Mouse (Mus musculus) ES-E14 (cell line): ENCODE measurements around the gene Rimkla. TPM values are rescaled to one million over a fixed set of nuclear protein-coding genes. Genes with fewer than 3 reads are reported as not detected.
A peak's percentile ranks its signal among the peaks of the same experiment; 100 is the strongest.

ENCODE experiments used
- DNase-seq: peaks from one replicate; pipeline ENCODE4 v3.0.0-alpha.2; 2013; ENCODE audit warnings: low read depth, low spot score
- H3K27ac ChIP-seq: 2 replicates; pipeline ENCODE4 v1.5.1; 2012; ENCODE audit warnings: low read depth, mild to moderate bottlenecking, low read length, moderate library complexity, mixed read lengths; ENCODE audit not compliant: poor library complexity, insufficient read depth, severe bottlenecking
- H3K36me3 ChIP-seq: 2 replicates; pipeline ENCODE4 v1.6.1; 2012; ENCODE audit warnings: mild to moderate bottlenecking, low read length, moderate library complexity, mixed read lengths; ENCODE audit not compliant: control insufficient read depth, poor library complexity, insufficient read depth, severe bottlenecking
- H3K4me1 ChIP-seq, 2 experiments: fragments of 150-350 bp in 1 of 2; sonication (generic) in 1 of 2; 2 replicates each; pipeline ENCODE4 v1.6.1; 2012; ENCODE audit warnings: low read length in 2 of 2, mild to moderate bottlenecking in 1 of 2, mixed read lengths in 1 of 2; ENCODE audit not compliant: control insufficient read depth in 2 of 2, insufficient read depth in 2 of 2, poor library complexity in 1 of 2
- H3K4me3 ChIP-seq, 2 experiments: fragments of 150-350 bp in 1 of 2; sonication (generic) in 1 of 2; 2 replicates each; pipeline ENCODE4 v1.5.1; 2012; ENCODE audit warnings: low read length in 2 of 2, low read depth in 1 of 2, mild to moderate bottlenecking in 1 of 2, mixed read lengths in 1 of 2; ENCODE audit not compliant: insufficient read depth in 1 of 2, poor library complexity in 1 of 2, severe bottlenecking in 1 of 2
- H3K9ac ChIP-seq: 2 replicates; pipeline ENCODE4 v1.6.1; 2012; ENCODE audit warnings: low read depth, mild to moderate bottlenecking, low read length, mixed read lengths; ENCODE audit not compliant: poor library complexity, insufficient read depth, severe bottlenecking
- H3K9me3 ChIP-seq: fragments of 150-350 bp; sonication (generic); 2 replicates; pipeline ENCODE4 v1.6.1; 2012; ENCODE audit warnings: low read depth, mild to moderate bottlenecking, low read length; ENCODE audit not compliant: control insufficient read depth, insufficient read depth
- CHD2 ChIP-seq: IDR thresholded peaks from 2 replicates; pipeline ENCODE4 v1.6.1; 2014; ENCODE audit warnings: mild to moderate bottlenecking, low read depth, low read length, inconsistent platforms
- HCFC1 ChIP-seq: IDR thresholded peaks from 2 replicates; pipeline ENCODE4 v1.6.1; 2012; ENCODE audit warnings: low read length, inconsistent platforms, borderline replicate concordance; ENCODE audit not compliant: insufficient read depth
- MAFK ChIP-seq: IDR thresholded peaks from 2 replicates; pipeline ENCODE4 v1.6.1; 2014; ENCODE audit warnings: mild to moderate bottlenecking, low read depth, low read length, inconsistent platforms; ENCODE audit not compliant: insufficient read depth
- ZC3H11A ChIP-seq: IDR thresholded peaks from 2 replicates; pipeline ENCODE4 v1.6.1; 2012; ENCODE audit warnings: low read depth, mild to moderate bottlenecking, inconsistent platforms, low read length, borderline replicate concordance
- ZNF384 ChIP-seq: IDR thresholded peaks from 2 replicates; pipeline ENCODE4 v1.6.1; 2012; ENCODE audit warnings: low read depth, low read length, inconsistent platforms
- in situ Hi-C, 2 experiments: fragments of 600-800 bp; cut with MboI; formaldehyde crosslinking; loops; one replicate each; pipeline ENCODE4 v1.15.1; 2025; ENCODE audit warnings: low sequenced_read_pairs in 2 of 2, inconsistent platforms in 1 of 2; ENCODE audit not compliant: unreplicated experiment in 2 of 2
- total RNA-seq: library from RNA; depleted of rRNA; stranded (reverse); fragments of 300-350 nt; gene quantifications from 2 replicates; pipeline ENCODE4 v1.2.3, GENCODE M21; 2012

The Rimkla gene
- total RNA-seq, 1 experiment = 1.1 TPM

DNA sequence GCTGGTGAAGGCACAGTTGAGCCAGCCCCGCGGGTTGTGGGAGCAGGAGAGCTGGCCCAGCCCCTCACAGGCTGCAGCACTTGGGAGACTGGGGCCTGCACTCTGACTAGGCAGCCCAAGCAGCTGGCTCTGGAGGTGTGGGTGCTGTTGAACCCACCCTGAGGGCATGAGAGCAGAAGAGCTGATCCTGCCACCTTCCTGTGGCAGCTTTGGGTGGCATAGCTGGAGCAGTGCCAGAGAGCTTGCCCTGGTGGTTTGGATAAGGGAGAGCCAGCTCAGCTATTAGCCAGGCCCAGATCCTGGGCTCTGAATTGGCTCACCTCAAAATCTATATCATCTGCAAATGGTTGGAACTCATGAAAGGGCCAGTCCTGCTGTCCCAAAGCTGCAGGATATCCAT is 64.7 kb downstream of the Rimkla start:
- in situ Hi-C loops = no loop called here
- H3K4me3 ChIP-seq = no peak overlapping the region
- H3K9me3 ChIP-seq = no peaks in the 10 kb centered on the region
- no peak for DNase-seq
- TF ChIP-seq CHD2 (no peak), MAFK (no peak), HCFC1 (no peak), ZNF384 (no peak), ZC3H11A (no peak)
- no peak overlapping the region for H3K9ac ChIP-seq
- peaks cover 0 to 2% of the 10 kb centered on the region in 2 experiments; a peak in 2 of 4 replicates for H3K4me1 ChIP-seq
- no peak overlapping the region for H3K27ac ChIP-seq
- no peaks in the 10 kb centered on the region for H3K36me3 ChIP-seq

DNA sequence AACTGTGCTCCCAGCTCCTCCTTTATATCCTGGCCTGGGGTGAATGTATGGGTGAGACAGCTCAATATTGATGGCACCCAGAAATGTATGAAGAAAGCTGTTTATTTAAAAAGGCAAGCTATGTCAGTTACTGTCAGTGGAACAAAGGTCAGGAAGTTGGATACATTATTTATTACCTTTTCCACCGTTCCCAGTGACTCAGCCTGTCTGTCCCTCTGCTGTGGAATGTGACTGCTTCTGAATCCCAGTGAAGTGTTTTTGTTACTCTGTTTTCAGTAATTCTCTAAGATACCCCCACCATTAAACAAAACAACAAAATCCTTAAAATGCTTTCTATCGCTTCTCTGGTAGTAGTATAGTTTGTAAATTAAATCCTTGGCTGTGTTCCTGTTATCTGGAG is 66.8 kb downstream of the Rimkla start:
- TF ChIP-seq ZC3H11A (no peak), CHD2 (no peak), MAFK (no peak), HCFC1 (no peak), ZNF384 (no peak)
- in situ Hi-C loops = no loop called here
- Histone ChIP-seq H3K36me3 (no peaks in the 10 kb centered on the region), H3K4me1 (peaks cover 0 to 6% of the 10 kb centered on the region in 2 experiments; a peak in 3 of 4 replicates), H3K9me3 (no peaks in the 10 kb centered on the region), H3K27ac (no peak overlapping the region), H3K9ac (no peak overlapping the region), H3K4me3 (no peak overlapping the region)
- DNase-seq = no peak

DNA sequence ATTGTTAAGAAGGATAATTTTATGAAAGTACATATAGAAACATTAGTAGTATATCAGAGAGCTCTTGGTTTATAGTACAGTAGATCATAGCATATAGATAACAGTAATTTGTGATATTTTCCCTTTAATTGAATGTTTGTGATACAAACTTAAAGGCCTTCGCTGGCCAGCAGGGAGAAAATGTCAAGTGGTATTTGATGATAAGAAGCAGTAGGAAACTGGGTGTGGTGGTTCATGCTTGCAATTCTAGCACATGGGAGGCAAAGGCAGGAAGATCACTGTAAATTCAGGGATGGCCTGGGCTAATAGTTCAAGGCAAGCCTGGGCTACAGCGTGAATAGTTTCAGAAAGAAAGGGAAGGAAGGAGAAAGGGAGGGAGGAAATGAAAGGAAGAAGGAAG is 67.4 kb downstream of the Rimkla start:
- in situ Hi-C loops = no loop called here

DNA sequence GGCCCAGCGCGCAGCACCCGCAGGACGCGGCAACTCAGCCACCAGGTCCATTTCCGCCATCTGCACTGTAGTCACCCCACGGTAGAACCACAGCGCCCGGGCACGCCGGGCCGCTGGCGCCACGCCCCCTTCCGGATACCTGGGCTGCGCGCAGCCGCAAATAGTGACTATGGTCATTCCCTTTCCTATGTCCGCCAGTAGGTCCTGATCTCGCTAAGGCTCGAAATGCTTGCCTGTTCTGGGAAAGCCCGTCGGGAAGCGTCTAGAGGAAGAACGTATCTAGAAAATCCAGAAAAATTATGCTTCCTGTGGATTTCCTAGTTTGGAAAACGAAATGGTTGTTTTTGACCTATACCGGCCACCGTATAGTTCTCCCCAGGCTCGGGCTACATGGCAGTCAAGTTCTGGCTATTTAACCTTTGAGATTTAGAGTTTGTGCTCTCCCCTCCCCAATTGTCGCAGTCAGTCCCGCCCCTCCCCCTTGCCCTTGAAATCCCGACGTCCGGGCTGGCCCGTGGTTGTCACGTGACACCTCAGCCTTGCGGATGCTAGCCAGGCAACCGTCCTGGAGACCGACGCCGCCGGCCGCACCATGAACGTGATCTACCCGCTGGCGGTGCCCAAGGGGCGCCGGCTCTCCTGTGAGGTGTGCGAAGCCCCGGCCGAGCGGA is 70.0 kb downstream of the Rimkla start, which contains the start of the genes Ppcs and Zmynd12:
TSS of gene Ppcs (minus strand) at position 127 of the 671 bp plus-strand sequence.
TSS of gene Zmynd12 (plus strand) at position 521 of the 671 bp plus-strand sequence.
- TF ChIP-seq ZC3H11A (no peak), CHD2 (no peak), ZNF384 (no peak), MAFK (no peak), HCFC1 (peak; percentile 36)
- H3K9ac ChIP-seq = peak within 1 kb of the TSS; percentile 96
- peaks cover 0 to 6% of the 10 kb centered on the region in 2 experiments; a peak in 3 of 4 replicates for H3K4me1 ChIP-seq
- H3K4me3 ChIP-seq = peak within 1 kb of the TSS; percentile 88 to 94
- H3K9me3 ChIP-seq = no peaks in the 10 kb centered on the region
- H3K27ac ChIP-seq = peak within 1 kb of the TSS; percentile 52; the same call in 1 of the 2 replicates
- in situ Hi-C loops = no loop called here
- peak; percentile 96 for DNase-seq
- 0 out of 2 replicates have a peak, but pooled peaks cover 2% of the 10 kb centered on the region for H3K36me3 ChIP-seq

More for the DNA sequence above, 67.4 kb downstream of the Rimkla start:
- Histone ChIP-seq H3K9me3 (no peaks in the 10 kb centered on the region), H3K27ac (no peak overlapping the region), H3K9ac (no peak overlapping the region), H3K4me1 (peaks cover 0 to 6% of the 10 kb centered on the region in 2 experiments; a peak in 3 of 4 replicates), H3K36me3 (no peaks in the 10 kb centered on the region), H3K4me3 (no peak overlapping the region)
- no peak for DNase-seq
- TF ChIP-seq CHD2 = no peak
- TF ChIP-seq ZC3H11A = no peak
- TF ChIP-seq HCFC1 = no peak
- TF ChIP-seq MAFK = no peak
- TF ChIP-seq ZNF384 = no peak
